Mouse (Mus musculus) G1E (cell line): ENCODE measurements around the gene Plpp4.

Experiments
- CTCF ChIP-seq: IDR thresholded peaks from 2 replicates; pipeline ENCODE4 v1.5.1; 2012; ENCODE audit warnings: low read depth, low read length, inconsistent platforms, mixed read lengths
- GATA1 ChIP-seq: IDR thresholded peaks from 2 replicates; pipeline ENCODE4 v1.6.1; 2012; ENCODE audit warnings: borderline replicate concordance, low read length, inconsistent platforms, mixed read lengths
- GATA2 ChIP-seq: IDR thresholded peaks from 2 replicates; pipeline ENCODE4 v1.6.1; 2012; ENCODE audit warnings: low read depth, low read length, inconsistent platforms, borderline replicate concordance
- POLR2AphosphoS5 ChIP-seq: IDR thresholded peaks from 2 replicates; pipeline ENCODE4 v1.6.1; 2012; ENCODE audit warnings: low read depth, low read length, inconsistent platforms; ENCODE audit not compliant: insufficient replicate concordance
- TAL1 ChIP-seq: conservative IDR thresholded peaks from 2 replicates; pipeline ENCODE4 v1.6.1; 2012; ENCODE audit warnings: low read depth, low read length, inconsistent platforms, mixed read lengths

- TF ChIP-seq GATA1 = no peak
- no peak for TF ChIP-seq CTCF
- no peak for TF ChIP-seq POLR2AphosphoS5
- TF ChIP-seq TAL1 = no peak
- TF ChIP-seq GATA2 = no peak
Measured at GRCm38 (mm10) chr7:129250981-129251380, 5.8 kb upstream of the Plpp4 start.
